Mouse (Mus musculus) midbrain, embryonic 15.5 days (tissue): Measurements from ENCODE around the gene Gm49380. TPM values are rescaled to one million over a fixed set of nuclear protein-coding genes. Genes with fewer than 3 reads are reported as not detected.
A peak's percentile ranks its signal among the peaks of the same experiment; 100 is the strongest.

Experiments used
- ATAC-seq: fragments of 200-750 bp; cut with Nextera tagmentation; replicated peaks from 2 replicates; pipeline ENCODE4 v1.8.0; 2017; ENCODE audit warnings: moderate TSS enrichment
- H3K27ac ChIP-seq: fragments of 300-500 bp; sonication (generic); 2 replicates; pipeline ENCODE4 v1.5.1; 2015; ENCODE audit warnings: mild to moderate bottlenecking, inconsistent platforms
- H3K27me3 ChIP-seq: fragments of 300-500 bp; sonication (generic); replicated peaks from 2 replicates; pipeline ENCODE4 v1.6.1; 2015; ENCODE audit warnings: inconsistent platforms
- H3K36me3 ChIP-seq: fragments of 300-500 bp; sonication (generic); replicated peaks from 2 replicates; pipeline ENCODE4 v1.6.1; 2015; ENCODE audit warnings: inconsistent platforms
- H3K4me1 ChIP-seq: fragments of 300-500 bp; sonication (generic); 2 replicates; pipeline ENCODE4 v1.6.1; 2015; ENCODE audit warnings: inconsistent platforms
- H3K4me2 ChIP-seq: fragments of 300-500 bp; sonication (generic); 2 replicates; pipeline ENCODE4 v1.6.1; 2015; ENCODE audit warnings: inconsistent platforms, mild to moderate bottlenecking, moderate library complexity
- H3K4me3 ChIP-seq: fragments of 300-500 bp; sonication (generic); 2 replicates; pipeline ENCODE4 v1.5.1; 2015; ENCODE audit warnings: mild to moderate bottlenecking, inconsistent platforms
- H3K9ac ChIP-seq: fragments of 300-500 bp; sonication (generic); 2 replicates; pipeline ENCODE4 v1.6.1; 2015; ENCODE audit warnings: mild to moderate bottlenecking, inconsistent platforms
- H3K9me3 ChIP-seq: fragments of 300-500 bp; sonication (generic); 2 replicates; pipeline ENCODE4 v1.6.1; 2016; ENCODE audit warnings: inconsistent platforms
- WGBS: fragments of 180-500 bp; shearing (Covaris S2); methylation state at CpG from one replicate; pipeline ENCODE4 v1.1.7; 2015; ENCODE audit warnings: mixed read lengths; 5-methylcytosine and 5-hydroxymethylcytosine counted together
- polyA plus RNA-seq: library from polyadenylated mRNA; unstranded; fragments of >200 nt; fragmentation: Nextera tagmentation; extraction: Ambion mirVana; gene quantifications from 2 replicates; pipeline ENCODE4 v1.2.1, GENCODE M21; 2015

Gene Gm49380
- polyA plus RNA-seq, 1 experiment from 2014 or later = 0.25 TPM

GRCm38 (mm10) chr9:44075996-44076763, 37.1 kb downstream of the Gm49380 start:
- Histone ChIP-seq H3K9ac (no peak overlapping the region), H3K4me2 (no peak overlapping the region), H3K27ac (no peak overlapping the region), H3K36me3 (no peaks in the 10 kb centered on the region), H3K4me3 (no peak overlapping the region), H3K4me1 (peaks cover 27% of the 10 kb centered on the region), H3K9me3 (no peaks in the 10 kb centered on the region), H3K27me3 (no peaks in the 10 kb centered on the region; the same call in 1 of the 2 replicates)
- no peak for ATAC-seq
- WGBS = 68% methylated on average over 16 of the region's 16 CpGs

- Histone ChIP-seq H3K27me3 (no peaks in the 10 kb centered on the region; the same call in 1 of the 2 replicates), H3K4me3 (no peak overlapping the region), H3K9me3 (no peaks in the 10 kb centered on the region), H3K4me2 (no peak overlapping the region), H3K27ac (no peak overlapping the region), H3K36me3 (no peaks in the 10 kb centered on the region), H3K4me1 (peaks cover 27% of the 10 kb centered on the region), H3K9ac (no peak overlapping the region)
- no peak for ATAC-seq
- WGBS = 74% methylated on average over 24 of the region's 24 CpGs
Observed at GRCm38 (mm10) chr9:44075276-44075995, 37.9 kb downstream of the Gm49380 start.

DNA sequence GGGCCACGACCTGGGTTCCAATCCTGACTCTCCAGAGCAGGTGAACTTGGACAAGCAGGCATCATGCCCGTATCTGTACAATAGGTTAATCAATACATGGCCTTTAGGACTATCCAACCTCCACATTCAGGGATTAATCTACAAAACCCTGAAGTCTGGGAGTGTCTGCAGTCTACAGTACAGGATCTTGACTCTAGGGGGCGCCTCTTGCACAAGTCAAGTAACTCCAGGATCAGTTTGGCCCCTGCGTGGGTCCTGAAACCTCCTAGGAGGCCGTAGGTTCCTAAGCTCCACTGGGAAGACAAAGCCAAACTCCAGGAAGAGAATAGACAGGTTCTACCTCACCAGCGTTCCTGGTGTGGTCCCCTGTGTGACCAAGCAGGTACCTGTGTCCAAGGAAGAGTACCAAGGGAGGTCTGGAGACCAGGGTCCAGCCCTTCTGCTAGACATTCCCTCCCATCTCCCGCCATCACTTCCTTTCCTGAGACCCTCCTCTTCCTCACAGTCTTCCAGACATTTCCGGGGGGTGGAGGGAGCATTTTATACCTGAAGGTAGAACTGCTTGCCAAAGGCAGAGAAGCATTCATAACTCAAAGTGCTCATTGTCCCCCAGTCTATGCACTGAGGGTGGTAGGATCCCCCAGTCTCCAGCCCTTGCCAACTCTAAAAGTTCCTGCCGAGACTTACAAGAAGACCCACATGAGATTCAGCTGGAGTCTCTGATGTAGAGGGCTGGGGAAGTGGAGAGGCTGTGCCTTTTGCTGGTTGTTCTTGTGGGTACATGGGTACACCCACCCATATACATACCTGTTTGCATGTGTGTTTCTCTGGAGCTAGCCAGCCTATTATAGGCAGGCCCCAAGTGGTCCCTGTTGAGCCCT, 38.7 kb downstream of the Gm49380 start:
- WGBS = 58% methylated on average over 9 of the region's 9 CpGs
- no peak for ATAC-seq
- no peak overlapping the region for H3K9ac ChIP-seq
- H3K4me1 ChIP-seq = peaks cover 27% of the 10 kb centered on the region
- H3K36me3 ChIP-seq = no peaks in the 10 kb centered on the region
- H3K9me3 ChIP-seq = no peaks in the 10 kb centered on the region
- H3K4me2 ChIP-seq = no peak overlapping the region
- no peak overlapping the region for H3K4me3 ChIP-seq
- H3K27ac ChIP-seq = no peak overlapping the region
- no peaks in the 10 kb centered on the region; the same call in 1 of the 2 replicates for H3K27me3 ChIP-seq

GRCm38 (mm10) chr9:44073115-44073514, 40.2 kb downstream of the Gm49380 start:
- no peak for ATAC-seq
- no peaks in the 10 kb centered on the region; the same call in 1 of the 2 replicates for H3K27me3 ChIP-seq
- WGBS = 40% methylated on average over 5 of the region's 5 CpGs
- H3K36me3 ChIP-seq = no peaks in the 10 kb centered on the region
- H3K9me3 ChIP-seq = no peaks in the 10 kb centered on the region
- no peak overlapping the region for H3K9ac ChIP-seq
- no peak overlapping the region for H3K27ac ChIP-seq
- H3K4me2 ChIP-seq = no peak overlapping the region; the same call in 1 of the 2 replicates
- H3K4me1 ChIP-seq = peaks cover 16% of the 10 kb centered on the region
- no peak overlapping the region for H3K4me3 ChIP-seq

- Histone ChIP-seq H3K9me3 (no peaks in the 10 kb centered on the region), H3K4me1 (peaks cover 17% of the 10 kb centered on the region), H3K36me3 (no peaks in the 10 kb centered on the region), H3K9ac (no peak overlapping the region), H3K4me3 (no peak overlapping the region), H3K4me2 (peak overlapping the region; percentile 21; the same call in 1 of the 2 replicates), H3K27me3 (no peaks in the 10 kb centered on the region; the same call in 1 of the 2 replicates), H3K27ac (peak overlapping the region; percentile 61)
- WGBS = 5% methylated on average over 4 of the region's 4 CpGs
- ATAC-seq = peak; percentile 47; the same call in 1 of the 2 replicates
Observed at GRCm38 (mm10) chr9:44072599-44072915, 40.7 kb downstream of the Gm49380 start.

GRCm38 (mm10) chr9:44071914-44072598, 41.2 kb downstream of the Gm49380 start:
- Histone ChIP-seq H3K9me3 (no peaks in the 10 kb centered on the region), H3K9ac (no peak overlapping the region), H3K36me3 (no peaks in the 10 kb centered on the region), H3K4me1 (peaks cover 22% of the 10 kb centered on the region), H3K4me3 (no peak overlapping the region), H3K4me2 (peak overlapping the region; percentile 21; the same call in 1 of the 2 replicates), H3K27me3 (no peaks in the 10 kb centered on the region; the same call in 1 of the 2 replicates), H3K27ac (peak overlapping the region; percentile 61)
- WGBS = 12% methylated on average over 11 of the region's 11 CpGs
- ATAC-seq = peak; percentile 32; the same call in 1 of the 2 replicates

- Histone ChIP-seq H3K9me3 (no peaks in the 10 kb centered on the region), H3K4me2 (no peak overlapping the region), H3K4me1 (peaks cover 25% of the 10 kb centered on the region), H3K27me3 (no peaks in the 10 kb centered on the region; the same call in 1 of the 2 replicates), H3K9ac (no peak overlapping the region), H3K36me3 (no peaks in the 10 kb centered on the region), H3K27ac (no peak overlapping the region), H3K4me3 (no peak overlapping the region)
- ATAC-seq = no peak
- 53% methylated on average over 8 of the region's 8 CpGs for WGBS
Observed at GRCm38 (mm10) chr9:44070844-44071231, 42.5 kb downstream of the Gm49380 start.

- ATAC-seq = no peak
Observed at GRCm38 (mm10) chr9:44070113-44070843, 43.0 kb downstream of the Gm49380 start.

GRCm38 (mm10) chr9:44069252-44069651, 44.0 kb downstream of the Gm49380 start:
- Histone ChIP-seq H3K9me3 (no peaks in the 10 kb centered on the region), H3K36me3 (no peaks in the 10 kb centered on the region), H3K4me1 (peaks cover 25% of the 10 kb centered on the region), H3K4me2 (no peak overlapping the region), H3K27me3 (no peaks in the 10 kb centered on the region; the same call in 1 of the 2 replicates), H3K9ac (no peak overlapping the region), H3K4me3 (no peak overlapping the region), H3K27ac (no peak overlapping the region)
- ATAC-seq = no peak
- 35% methylated on average over 7 of the region's 7 CpGs for WGBS

More at GRCm38 (mm10) chr9:44070113-44070843, 43.0 kb downstream of the Gm49380 start:
- Histone ChIP-seq H3K4me1 (peaks cover 25% of the 10 kb centered on the region), H3K27ac (no peak overlapping the region), H3K27me3 (no peaks in the 10 kb centered on the region; the same call in 1 of the 2 replicates), H3K4me2 (no peak overlapping the region), H3K9me3 (no peaks in the 10 kb centered on the region), H3K4me3 (no peak overlapping the region), H3K36me3 (no peaks in the 10 kb centered on the region), H3K9ac (no peak overlapping the region)
- 79% methylated on average over 14 of the region's 14 CpGs for WGBS

DNA sequence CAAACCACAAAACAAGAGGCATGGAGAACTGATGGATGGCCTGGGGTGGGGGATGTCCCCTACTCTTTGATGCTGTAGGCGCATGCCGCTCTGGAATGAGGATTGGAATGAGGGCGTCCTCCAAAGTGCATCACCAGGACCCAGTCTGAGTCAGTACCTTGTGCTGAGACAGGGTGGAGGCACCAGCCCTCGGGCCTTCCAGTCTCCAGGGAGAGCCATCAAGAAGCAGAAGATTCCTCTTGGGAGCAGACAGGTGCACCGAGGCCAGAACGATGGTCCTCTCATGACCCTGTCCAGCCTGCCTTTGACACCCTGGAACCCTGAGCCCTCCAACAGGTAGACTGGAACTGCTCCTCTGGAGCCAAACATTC, 45.4 kb downstream of the Gm49380 start:
- H3K9me3 ChIP-seq = no peaks in the 10 kb centered on the region
- peaks cover 25% of the 10 kb centered on the region for H3K4me1 ChIP-seq
- no peak overlapping the region for H3K27ac ChIP-seq
- no peaks in the 10 kb centered on the region; the same call in 1 of the 2 replicates for H3K27me3 ChIP-seq
- H3K36me3 ChIP-seq = no peaks in the 10 kb centered on the region
- 89% methylated on average over 6 of the region's 6 CpGs for WGBS
- no peak for ATAC-seq
- H3K4me2 ChIP-seq = no peak overlapping the region
- no peak overlapping the region for H3K9ac ChIP-seq
- H3K4me3 ChIP-seq = no peak overlapping the region
